Mouse (Mus musculus) right cerebral cortex, adult 18-20 months (tissue): ENCODE data around the gene Atrn.

Source experiments
- DNase-seq: peaks from one replicate; pipeline ENCODE4 v3.0.0; 2022; ENCODE audit warnings: mixed read lengths

Atrn gene

DNA sequence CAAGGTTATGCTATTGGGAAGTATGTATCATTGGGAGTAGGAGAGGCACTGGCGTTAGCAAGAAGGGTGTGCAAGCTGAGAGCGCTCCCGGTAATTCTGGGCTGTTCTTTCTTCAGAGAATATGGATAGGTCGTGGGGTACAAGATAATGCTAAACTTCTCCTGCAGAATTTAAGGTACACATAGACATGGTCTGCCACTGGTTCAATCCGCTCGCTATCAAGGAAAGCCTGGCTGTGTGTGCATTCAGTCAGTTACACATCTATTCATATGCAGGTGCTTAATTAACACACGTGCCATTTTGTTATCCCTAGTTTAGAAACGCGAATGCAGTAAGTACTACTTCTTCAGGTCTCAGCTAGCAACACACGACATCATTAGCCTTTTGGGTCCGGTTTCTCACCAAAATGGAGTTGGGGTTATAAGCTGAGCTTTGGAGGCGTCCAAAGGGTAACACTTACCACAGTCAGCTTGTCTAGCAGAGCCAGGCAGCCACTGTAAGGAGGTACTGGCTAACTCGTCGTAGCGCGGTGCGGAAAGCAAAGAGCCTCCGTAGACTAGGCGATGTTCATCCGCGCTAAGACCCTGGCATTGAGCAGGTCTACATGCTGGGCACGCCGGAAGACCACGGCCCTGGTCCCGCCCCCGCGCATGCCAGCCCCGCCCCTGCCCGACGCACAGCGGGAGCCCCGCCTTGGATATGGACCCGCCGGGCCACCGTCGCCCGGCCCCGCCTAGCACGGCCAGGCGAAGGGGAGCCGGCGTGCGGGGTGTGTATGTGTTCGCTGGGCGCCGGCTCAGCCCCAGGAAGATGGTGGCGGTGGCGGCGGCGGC, at the start of gene Atrn, which contains the start of gene 4930402H24Rik:
Gene Atrn (plus strand): TSS at position 745 of the 833 bp plus-strand sequence.
Gene 4930402H24Rik (minus strand): TSS at position 656 of the 833 bp plus-strand sequence.
- peak; percentile 95 for DNase-seq

DNA sequence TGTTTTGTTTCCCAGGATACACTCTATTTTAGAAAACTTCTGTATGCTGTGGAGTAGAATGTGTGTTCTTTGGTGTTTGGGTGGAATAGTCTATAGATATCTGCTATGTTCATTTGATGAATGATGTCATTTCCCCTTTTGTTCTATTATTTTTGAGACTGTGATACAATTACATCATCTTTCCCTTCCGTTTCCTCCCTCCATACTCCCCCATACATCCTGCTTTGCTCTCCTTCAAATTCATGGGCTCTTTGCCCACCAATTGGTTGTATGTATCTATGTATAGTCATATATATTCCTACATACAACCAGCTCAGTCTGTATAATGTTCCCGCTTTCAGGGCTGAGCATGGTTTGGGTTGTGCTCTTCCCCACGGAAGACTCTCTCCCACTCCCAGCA, 44.2 kb upstream of the Atrn start:
- DNase-seq = no peak

DNA sequence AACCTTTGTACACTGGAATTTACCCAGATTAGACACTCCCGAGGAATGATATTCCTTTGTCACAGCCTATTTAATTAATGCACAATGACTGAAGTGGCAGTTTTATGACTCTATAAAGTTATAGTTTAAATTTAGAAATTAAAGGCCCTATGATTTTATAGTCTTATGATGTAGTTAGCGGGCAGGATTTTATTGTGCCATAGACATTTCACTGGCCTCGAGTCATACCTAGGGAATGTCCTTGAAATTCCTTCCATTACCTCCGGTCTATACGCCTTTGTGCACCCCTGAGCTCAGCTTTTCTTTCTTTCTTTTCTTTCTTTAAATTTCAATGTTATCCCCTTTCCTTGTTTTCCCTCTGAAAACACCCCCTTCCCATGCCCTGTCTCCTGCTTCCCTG, 35.4 kb upstream of the Atrn start:
- DNase-seq = no peak

DNA sequence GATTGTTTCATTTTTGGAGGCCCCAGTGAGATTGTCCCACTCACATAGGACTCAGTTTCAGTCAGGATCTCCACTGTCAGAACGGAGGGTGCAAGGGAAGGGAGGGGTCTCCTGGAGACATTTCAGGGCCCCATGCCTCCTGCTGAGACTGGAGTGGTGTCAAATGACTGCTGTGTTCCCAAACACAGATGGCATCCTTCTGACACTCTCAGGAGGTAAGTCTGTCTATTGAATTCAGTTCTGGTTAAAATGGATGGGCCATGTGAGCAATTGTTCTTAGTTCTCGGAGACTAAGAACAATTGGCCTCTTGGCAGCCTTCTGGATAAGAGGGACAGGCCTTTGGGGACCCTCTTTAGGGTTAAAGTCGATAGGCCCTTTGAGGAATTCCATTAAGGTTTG, 28.9 kb upstream of the Atrn start:
- no peak for DNase-seq

DNA sequence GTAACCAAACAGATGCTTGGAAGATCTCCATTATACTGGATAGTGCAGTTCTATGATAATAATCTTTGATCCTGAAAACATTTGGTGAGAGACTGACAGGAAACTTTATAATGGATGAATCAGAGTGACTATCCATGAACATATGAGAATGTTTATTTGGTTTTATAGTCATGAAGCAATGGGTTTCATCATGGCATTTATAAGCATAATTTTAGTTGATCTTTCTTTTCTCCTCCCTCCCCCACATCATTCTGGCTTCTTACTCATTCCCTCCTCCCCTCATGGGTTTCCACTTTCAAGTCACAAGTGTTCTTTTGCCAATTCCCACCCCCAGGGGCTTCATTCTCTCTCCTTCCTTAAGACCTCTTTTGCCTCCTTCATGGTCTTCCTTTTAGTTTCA, 19.3 kb upstream of the Atrn start:
- no peak for DNase-seq

DNA sequence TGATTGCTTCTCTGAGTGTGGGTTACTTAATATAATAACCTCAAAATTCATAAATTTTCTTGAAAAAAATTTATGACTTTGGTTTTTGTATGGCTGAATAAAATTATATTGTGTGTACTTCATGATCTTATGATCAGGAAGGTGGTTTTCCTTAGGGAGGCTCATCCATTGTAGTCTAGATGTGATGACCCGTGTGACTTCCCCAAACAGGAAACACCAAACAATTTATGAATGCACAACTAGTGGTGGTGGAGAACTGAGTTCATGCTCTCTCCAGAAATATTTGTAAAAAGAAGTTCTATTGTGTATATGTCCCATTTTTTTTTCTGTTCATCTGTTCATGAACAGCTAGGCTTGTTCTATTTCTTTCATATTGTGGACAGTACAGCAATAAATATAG, 18.8 kb upstream of the Atrn start:
- DNase-seq = no peak

DNA sequence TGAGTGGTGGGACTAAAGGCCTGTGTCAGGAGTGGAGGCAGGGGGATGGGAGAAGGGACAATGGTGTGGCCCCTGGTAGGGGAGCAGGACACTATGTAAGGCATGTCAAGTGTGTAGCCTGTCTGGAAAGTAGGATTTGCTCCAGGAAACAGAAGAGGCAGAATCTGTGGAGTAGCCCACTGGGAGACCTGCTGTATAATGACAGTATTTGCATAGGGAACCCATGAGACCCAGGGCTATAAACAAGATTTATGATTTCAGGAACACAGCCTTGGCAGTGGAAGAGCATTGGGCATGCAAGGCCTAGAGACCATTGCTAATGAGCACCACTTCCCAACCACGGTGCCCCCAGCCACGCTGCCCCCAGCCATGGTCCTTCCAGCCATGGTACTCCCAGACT, 9.4 kb upstream of the Atrn start:
- no peak for DNase-seq

DNA sequence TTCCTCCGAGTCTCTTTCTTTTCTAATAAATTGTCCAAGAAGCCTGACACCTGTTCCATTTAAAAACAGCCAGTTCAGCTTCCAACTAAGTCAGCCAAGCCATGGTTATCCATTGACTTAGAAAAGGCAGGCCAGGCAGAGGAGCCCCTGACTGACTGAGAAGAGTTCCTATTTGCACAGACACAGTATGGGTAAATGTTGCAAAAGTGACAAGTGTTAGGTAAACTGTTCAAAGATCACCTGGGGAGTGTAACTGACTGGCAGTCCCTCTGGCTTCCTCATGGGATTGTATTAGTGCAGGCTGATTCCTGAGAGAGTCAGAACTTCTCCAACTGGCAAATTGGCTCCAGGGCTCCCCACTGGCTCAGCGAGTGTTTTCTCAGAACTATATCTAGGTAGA, 8.4 kb upstream of the Atrn start:
- no peak for DNase-seq

DNA sequence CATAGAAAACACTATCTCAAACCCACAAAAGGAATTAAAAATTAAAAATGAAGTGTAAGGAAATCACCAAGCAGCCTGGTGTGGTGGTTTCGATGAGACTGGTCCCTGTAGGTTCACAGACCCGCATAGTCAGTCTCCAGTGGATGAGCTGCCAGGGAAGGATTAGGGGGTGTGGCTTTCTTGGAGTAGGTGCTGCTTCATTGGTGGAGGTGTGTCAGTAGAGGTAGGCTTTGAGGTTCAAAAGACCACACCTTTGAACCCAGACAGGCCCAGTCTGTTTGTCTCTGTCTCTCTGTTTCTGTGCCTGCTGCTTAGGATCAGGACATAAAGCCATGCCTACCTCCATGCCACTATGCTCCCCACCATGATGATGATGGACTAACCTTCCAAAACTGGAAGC, 7.5 kb upstream of the Atrn start:
- DNase-seq = no peak

DNA sequence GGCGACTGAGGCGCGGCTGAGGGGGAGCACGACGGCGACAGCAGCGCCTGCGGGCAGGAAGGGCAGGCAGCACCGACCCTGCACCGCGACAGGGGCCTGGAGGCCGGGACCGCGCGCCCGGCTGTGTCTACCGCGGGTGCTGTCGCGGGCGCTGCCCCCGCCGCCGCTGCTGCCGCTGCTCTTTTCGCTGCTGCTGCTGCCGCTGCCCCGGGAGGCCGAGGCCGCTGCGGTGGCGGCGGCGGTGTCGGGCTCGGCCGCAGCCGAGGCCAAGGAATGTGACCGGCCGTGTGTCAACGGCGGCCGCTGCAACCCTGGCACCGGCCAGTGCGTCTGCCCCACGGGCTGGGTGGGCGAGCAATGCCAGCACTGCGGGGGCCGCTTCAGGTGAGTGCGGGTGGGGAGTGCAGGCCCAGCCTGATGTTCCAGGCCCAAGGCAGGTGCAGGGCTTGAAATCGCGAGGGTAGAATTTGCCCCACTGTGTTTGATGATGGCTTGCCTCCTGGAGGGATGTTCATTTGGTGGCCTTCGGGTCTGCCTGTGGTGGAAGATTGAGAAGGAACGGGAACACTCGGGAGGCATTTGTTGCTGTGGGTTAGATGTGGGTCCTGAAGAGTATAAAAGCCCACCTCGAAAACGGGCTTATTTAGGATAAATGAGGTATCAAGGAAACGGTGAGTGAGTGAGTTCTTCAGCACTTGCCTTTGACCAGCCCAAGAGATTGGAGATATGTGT, 455 bp downstream of the Atrn start:
- DNase-seq = no peak

DNA sequence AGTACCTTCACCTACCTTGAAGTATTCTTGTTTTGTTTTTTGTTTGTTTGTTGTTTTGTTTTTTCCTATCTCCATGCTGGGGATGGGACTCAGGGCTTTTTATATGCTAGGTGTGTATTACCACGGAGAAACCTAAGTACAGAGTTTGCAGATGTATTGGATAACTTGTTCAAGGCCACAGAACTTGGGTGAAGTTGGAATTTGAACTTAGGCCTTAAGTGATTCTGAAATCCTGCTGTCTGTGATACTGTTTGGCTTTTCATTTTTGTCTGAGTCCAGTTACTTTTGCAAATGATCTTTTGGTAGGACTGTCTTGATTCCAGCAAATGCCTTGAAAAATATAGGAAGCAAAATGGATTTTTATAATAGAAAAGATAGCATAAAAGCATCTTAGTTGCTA, 5.4 kb downstream of the Atrn start:
- DNase-seq = no peak

DNA sequence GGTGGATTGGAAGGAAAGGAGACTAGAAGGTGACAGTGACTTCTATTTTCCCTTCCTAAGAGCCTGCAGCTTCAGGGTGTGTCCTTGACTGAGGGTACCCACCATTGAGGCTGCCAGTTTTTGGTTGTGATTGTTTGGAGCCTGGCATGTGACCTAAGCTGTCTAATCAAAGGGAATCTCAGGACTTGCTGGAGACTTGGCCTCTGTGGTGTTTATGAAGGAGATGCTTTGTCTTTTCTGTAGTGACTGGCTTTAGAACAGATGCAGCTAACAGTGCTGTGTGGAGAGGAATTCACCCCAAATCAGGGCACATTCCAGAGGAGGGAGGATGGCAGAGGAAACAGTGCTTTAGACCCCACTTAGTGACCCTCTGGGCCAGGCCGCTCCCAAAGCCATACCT, 8.6 kb downstream of the Atrn start:
- no peak for DNase-seq

DNA sequence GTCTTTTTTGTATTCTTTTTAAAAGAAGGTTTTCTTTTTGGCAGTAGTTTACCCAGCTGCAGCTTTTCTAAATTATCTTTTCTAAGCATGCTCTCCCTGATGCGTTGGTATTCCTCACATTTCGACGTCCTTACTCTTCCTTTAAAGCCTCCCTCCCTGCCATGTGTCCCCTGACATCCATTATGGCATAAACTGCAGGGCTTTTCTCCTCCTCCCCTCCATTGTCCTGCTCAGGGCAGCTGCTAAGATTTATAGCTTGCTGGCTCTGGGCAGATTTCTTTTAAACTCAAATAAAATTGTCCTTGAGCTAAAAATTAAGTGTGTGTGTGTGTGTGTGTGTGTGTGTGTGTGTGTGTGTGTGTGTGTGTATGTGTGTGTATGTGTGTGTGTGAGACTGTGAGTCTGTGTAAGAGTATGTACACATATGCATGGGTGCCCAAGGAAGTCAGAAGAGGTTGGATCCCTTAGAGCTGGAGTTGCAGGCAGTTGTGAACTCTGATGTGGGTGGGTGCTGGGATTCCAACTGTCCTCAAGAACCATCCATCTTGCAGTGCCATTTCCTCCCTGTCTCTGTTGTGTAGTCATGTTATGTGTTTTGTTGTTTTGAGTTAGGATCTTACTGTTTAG, 10.3 kb downstream of the Atrn start:
- no peak for DNase-seq

DNA sequence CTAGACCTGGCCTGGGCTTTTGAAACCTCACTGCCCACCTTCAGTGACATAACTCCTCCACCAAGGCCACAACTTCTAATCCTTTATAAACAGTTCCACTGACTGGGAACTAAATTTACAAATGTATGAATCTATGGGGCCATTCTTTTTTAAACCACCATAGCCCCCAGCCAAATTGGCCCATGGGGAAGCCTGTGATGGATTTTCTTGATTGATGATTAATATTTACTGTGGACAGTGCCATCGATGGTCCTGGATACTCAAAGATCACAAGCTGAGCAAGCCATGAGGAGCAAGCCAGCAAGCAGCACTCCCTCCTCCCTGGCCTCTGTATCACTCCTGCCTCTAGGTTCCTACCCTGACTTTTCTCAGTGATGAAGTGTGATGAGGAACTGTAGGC, 11.4 kb downstream of the Atrn start:
- no peak for DNase-seq

DNA sequence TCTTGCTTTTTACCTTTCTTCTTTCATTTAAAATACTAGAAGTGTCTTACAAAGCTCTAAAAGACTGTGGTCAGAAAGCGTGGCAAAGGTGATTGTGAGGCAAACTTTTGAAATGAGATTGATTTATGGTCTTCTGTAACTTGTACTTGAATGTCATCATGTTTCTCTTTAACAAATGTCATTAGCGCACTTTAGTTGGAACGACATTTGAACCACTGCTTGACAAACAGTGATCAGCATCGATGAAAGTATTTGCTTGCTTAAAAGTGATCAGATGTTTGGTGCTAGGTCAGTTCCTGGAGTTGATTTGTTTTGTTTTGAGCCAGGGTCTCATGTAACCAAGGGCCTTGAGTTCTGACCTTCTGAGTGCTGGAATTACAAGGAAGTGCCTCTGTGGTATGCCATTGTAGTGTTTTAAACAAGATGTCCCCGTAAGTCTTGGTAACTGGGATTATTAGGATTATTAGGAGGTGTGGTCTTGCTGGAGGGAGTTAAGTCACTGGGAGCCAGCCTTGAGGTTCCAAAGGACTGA, 12.8 kb downstream of the Atrn start:
- DNase-seq = no peak

DNA sequence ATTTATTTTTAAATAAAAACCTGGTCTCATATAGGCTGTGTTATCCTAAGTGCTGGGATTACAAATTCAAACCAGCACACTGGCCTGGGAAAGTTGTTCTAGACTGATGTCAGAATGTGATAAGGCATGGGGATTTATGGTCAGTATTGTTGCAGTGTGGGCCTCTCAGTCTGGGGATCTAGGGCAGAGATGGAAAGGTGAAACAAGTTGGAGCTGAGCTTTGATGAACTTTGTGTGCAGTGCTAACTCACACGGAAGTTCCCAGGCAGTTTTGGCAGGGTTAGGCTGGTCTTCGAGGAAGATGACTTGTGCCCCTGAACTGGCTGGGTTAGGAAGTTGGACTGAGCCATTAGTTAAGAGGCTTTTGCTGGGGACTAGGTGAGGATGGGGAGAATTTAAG, 18.7 kb downstream of the Atrn start:
- no peak for DNase-seq

DNA sequence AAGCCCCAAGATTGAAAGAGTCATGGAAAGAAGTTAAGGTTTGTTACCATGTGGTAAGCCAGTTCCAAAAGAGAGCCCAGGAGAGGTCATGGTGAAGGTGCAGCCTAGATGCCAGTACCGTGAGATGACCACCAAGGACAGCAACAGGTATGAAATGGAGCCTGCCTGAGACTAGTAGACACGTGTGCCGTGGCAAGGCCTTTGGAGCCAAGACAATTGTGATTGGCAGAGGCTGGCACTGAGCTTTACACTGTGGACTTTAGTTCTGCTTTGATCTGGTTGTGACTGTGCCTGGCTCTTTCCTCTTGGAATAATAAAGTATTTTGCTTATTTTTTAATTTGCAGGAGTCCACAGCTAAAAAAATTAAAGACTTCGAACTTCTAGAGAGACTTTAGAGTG, 21.7 kb downstream of the Atrn start:
- DNase-seq = no peak

DNA sequence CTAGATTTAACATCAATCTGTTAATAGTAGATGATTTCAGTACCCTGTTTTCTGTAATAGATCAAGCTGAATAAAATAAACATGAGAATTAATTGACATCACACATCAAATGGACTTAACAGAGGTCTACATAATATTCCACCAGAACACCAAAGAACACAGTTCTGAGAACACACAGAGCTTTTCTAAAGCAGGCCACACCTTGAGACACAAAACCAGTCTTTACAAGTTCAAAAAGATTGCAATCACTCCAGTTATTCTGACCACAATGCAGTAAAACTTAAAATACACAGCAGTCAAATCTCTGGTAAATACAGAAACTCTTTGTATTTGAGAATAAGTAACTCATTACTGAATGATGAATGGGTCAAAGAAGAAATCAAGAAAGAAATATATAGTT, 22.2 kb downstream of the Atrn start:
- DNase-seq = no peak

DNA sequence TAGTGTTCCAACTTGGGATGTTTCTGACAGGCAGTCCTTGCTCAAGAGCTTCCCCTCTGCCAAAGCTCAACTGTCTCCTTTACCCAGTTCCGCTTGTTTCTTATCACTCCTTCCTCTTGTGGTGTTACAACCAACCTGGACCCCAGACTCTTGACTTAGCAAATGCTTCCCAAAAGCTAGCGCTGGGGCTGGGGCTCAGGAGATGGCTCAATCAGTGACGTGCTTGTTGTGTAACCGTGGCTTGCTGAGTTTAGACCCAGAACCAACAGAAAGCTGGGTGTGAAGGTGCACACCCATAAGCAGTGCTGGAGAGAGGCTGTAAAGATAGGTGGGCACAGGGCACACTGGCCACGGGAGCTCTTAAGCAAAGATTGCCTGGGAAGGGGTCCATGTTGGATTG, 23.7 kb downstream of the Atrn start:
- DNase-seq = no peak

DNA sequence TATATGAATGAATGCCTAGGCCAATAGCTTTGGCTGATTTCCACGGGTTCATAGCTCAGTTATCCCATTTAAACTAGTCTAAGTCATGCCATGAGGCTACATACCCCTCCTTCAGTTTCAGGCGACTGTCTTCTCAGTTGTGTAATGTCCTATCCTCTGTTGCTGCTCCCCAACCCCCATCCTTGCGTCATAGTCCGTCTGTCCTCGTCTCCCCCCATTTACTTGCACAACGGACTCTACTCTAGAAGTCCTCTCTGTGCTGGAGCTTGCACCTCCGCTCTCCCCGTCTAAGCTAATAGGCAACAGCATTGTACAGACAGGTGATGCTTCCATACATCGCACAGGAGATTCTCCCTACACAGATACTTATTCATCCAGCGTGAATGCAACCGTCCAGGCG, 26.6 kb downstream of the Atrn start:
- no peak for DNase-seq

DNA sequence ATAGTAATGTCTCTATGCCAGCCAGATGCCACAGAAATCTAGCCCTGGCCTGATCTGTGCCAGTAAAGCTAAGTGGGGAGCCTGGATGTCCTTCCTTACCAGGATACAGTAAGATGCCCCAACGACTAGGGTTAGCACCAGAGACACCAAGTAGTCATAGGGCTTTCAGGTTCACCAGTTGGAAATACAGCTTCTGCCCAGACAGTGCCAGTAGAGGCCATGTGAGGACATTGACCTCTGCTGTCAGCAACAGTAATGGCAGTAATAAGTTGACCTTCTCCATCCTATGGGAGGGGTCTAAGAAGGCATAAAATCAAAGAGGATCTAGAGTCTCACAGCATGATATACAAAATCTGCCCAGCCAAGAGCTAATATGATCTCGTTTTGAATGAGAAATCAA, 43.5 kb downstream of the Atrn start:
- no peak for DNase-seq

DNA sequence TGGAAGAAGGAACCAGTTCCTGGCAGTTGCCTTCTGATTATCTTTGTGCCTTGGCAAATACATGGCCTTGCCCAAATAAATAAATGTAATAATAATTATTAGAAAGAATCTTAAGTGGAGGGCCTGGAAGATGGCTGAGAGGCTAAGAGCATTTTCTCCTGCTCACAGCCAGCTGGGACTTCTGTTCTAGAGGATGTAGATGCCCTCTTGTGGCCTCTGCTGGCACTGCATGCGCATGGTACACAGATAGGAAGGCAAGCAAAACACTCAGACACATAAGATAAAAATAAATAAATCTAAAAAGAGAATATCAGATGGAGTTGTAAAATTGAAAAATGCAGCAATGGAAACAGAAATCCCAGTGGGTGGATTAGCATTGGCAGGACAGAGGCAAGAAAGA, 44.3 kb downstream of the Atrn start:
- peak; percentile 91 for DNase-seq

DNA sequence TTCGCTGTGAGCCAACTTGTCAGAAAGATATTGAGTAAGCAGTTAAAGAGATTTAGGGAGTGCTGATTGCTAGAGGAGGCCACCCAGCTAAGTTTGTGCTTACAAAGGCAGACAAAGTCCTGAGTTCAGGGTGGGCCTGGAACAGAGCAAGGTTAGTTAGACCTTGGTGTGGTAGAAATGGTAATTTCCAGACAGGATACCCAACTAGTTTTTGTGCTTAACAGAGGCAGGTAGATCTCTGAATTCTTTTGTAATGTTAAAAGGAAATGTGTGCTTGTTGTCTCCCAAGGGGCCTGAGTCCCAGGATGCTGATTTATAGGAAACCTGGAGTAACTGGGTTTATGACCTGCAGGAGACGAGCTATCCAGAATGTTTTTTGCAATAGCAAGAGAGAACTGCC, 52.6 kb downstream of the Atrn start:
- DNase-seq = no peak

DNA sequence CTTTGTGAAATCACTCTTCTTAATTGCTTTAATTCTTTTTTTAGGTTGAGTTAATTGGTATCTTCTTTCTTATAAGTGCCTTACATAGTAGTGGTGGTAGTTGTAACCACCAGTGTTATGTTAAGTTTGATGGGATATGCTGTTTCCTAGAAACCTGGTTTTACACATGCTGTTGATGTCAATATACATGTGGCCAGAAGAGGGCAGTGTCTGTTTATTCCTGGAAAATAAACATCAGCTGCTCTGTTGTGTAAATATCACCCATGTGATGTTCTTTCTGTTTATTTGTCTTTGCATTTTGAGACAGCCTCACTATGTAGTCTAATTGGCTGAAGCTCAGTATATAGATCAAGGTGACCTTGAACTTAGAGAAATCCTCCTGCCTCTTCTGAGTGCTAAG, 55.6 kb downstream of the Atrn start:
- no peak for DNase-seq
